ENCODE assay signal across 8 mouse cellular contexts in the genomic region with DNA sequence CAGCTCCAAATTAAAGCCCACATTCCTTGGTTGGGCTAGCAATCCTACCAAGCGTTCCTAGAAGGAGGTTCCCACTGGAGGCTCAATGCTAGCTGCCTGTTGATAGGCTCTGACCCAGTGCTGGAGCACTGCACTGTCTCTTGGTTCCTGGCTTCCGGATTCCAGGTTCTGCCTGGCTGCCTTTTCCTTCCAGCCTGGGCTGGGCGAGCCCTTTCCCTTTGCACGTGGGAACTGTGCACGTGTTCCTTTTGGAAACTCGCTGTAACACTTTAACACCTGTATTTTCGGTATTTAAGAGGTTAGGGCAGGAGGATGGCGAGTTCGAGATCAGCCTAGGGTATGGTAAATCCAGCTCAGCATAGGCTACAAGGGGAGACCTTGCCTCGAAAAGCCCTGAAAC. TPM values are rescaled to one million over a fixed set of nuclear protein-coding genes. Genes with fewer than 3 reads are reported as not detected.
DNase-seq lines count a peak whose midpoint lies in the region; ATAC-seq and TF ChIP-seq lines count a peak whose summit lies in the region.

No protein-coding gene starts in this region.

- H3K27ac ChIP-seq in embryonic facial prominence, embryonic 13.5 days, result peak overlapping the region; percentile 90; the same call in 1 of the 2 replicates
- peak overlapping the region; percentile 99 for H3K27ac ChIP-seq in hindbrain, embryonic 10.5 days
- H3K27ac ChIP-seq in limb, embryonic 14.5 days (replicated peaks; ENCODE audit: low read depth, low read length), result peak overlapping the region; percentile 86; the same call in 1 of the 2 replicates
- H3K27ac ChIP-seq in neural tube, embryonic 13.5 days (replicated peaks), result peak overlapping the region; percentile 92

- DNase-seq in hindbrain, embryonic 10.5 days (ENCODE audit: low spot score), result no peak
- DNase-seq in limb, embryonic 14.5 days (ENCODE audit: low spot score), result no peak
- no peak for DNase-seq in gastrocnemius, adult 18-20 months (ENCODE audit: low spot score)
- no peak for DNase-seq in urinary bladder, postnatal 36 days (ENCODE audit: low spot score in 2 of 2)

- H3K9ac ChIP-seq in embryonic facial prominence, embryonic 13.5 days, result peak overlapping the region; percentile 80
- peak overlapping the region; percentile 69 for H3K9ac ChIP-seq in limb, embryonic 14.5 days (ENCODE audit: low read depth, low read length, severe bottlenecking)
- H3K9ac ChIP-seq in neural tube, embryonic 13.5 days, result peak overlapping the region; percentile 78

- peak overlapping the region; percentile 73 for H3K4me2 ChIP-seq in embryonic facial prominence, embryonic 13.5 days
- peak overlapping the region; percentile 72 for H3K4me2 ChIP-seq in limb, embryonic 14.5 days (replicated peaks; ENCODE audit: low read depth, low read length, severe bottlenecking)
- peak overlapping the region; percentile 79 for H3K4me2 ChIP-seq in neural tube, embryonic 13.5 days

- no peaks in the 10 kb centered on the region for H3K9me3 ChIP-seq in erythroblast, embryonic 14.5 days (ENCODE audit: control insufficient read depth, low read length)
- no peaks in the 10 kb centered on the region for H3K9me3 ChIP-seq in embryonic facial prominence, embryonic 13.5 days
- H3K9me3 ChIP-seq in hindbrain, embryonic 10.5 days, result no peaks in the 10 kb centered on the region
- no peaks in the 10 kb centered on the region for H3K9me3 ChIP-seq in limb, embryonic 14.5 days (ENCODE audit: control insufficient read depth, low read length)
- H3K9me3 ChIP-seq in neural tube, embryonic 13.5 days, result no peaks in the 10 kb centered on the region

- WGBS in embryonic facial prominence, embryonic 13.5 days, result 73% methylated on average over 10 of the region's 10 CpGs
- WGBS in hindbrain, embryonic 10.5 days, result 66% methylated on average over 10 of the region's 10 CpGs
- 83% methylated on average over 10 of the region's 10 CpGs for WGBS in limb, embryonic 14.5 days
- 79% methylated on average over 10 of the region's 10 CpGs for WGBS in neural tube, embryonic 13.5 days

- H3K27me3 ChIP-seq in erythroblast, embryonic 14.5 days (ENCODE audit: control insufficient read depth), result no peaks in the 10 kb centered on the region
- no peaks in the 10 kb centered on the region for H3K27me3 ChIP-seq in embryonic facial prominence, embryonic 13.5 days
- H3K27me3 ChIP-seq in hindbrain, embryonic 10.5 days (ENCODE audit: insufficient read depth, poor library complexity, severe bottlenecking), result no peaks in the 10 kb centered on the region
- no peaks in the 10 kb centered on the region for H3K27me3 ChIP-seq in limb, embryonic 14.5 days (ENCODE audit: control insufficient read depth, insufficient read depth, low read length)
- no peaks in the 10 kb centered on the region for H3K27me3 ChIP-seq in neural tube, embryonic 13.5 days

- no peak for ATAC-seq in erythroblast, adult 5-6 weeks (replicated peaks; ENCODE audit: low FRiP score, poor library complexity, severe bottlenecking)
- no peak for ATAC-seq in embryonic facial prominence, embryonic 13.5 days (ENCODE audit: insufficient number of reproducible peaks, insufficient read depth, low FRiP score, low TSS enrichment, low read depth)
- no peak for ATAC-seq in limb, embryonic 14.5 days (ENCODE audit: low FRiP score, low read depth)
- no peak for ATAC-seq in neural tube, embryonic 13.5 days (ENCODE audit: low read depth)

- peaks cover 42% of the 10 kb centered on the region for H3K4me1 ChIP-seq in erythroblast, embryonic 14.5 days (ENCODE audit: control insufficient read depth)
- peaks cover 22% of the 10 kb centered on the region for H3K4me1 ChIP-seq in embryonic facial prominence, embryonic 13.5 days
- peaks cover 28% of the 10 kb centered on the region for H3K4me1 ChIP-seq in hindbrain, embryonic 10.5 days (replicated peaks)
- H3K4me1 ChIP-seq in limb, embryonic 14.5 days (ENCODE audit: control insufficient read depth, insufficient read depth, low read length), result peaks cover 14% of the 10 kb centered on the region
- peaks cover 25% of the 10 kb centered on the region for H3K4me1 ChIP-seq in neural tube, embryonic 13.5 days (replicated peaks)

- H3K36me3 ChIP-seq in erythroblast, embryonic 14.5 days (ENCODE audit: control insufficient read depth), result peaks cover 7% of the 10 kb centered on the region
- peaks cover 16% of the 10 kb centered on the region for H3K36me3 ChIP-seq in embryonic facial prominence, embryonic 13.5 days
- H3K36me3 ChIP-seq in hindbrain, embryonic 10.5 days, result peaks cover 23% of the 10 kb centered on the region
- H3K36me3 ChIP-seq in limb, embryonic 14.5 days (ENCODE audit: control insufficient read depth, insufficient read depth, low read length), result peaks cover 2% of the 10 kb centered on the region; the same call in 1 of the 2 replicates
- H3K36me3 ChIP-seq in neural tube, embryonic 13.5 days, result peaks cover 5% of the 10 kb centered on the region; the same call in 1 of the 2 replicates

- TF ChIP-seq POLR2A in limb, embryonic 14.5 days (IDR thresholded peaks at IDR 0.05; ENCODE audit: borderline replicate concordance, extremely low read depth, insufficient read depth, insufficient read length), result no peak

- H3K4me3 ChIP-seq in erythroblast, embryonic 14.5 days (replicated peaks), result peak overlapping the region; percentile 68
- H3K4me3 ChIP-seq in embryonic facial prominence, embryonic 13.5 days, result peak overlapping the region; percentile 95
- peak overlapping the region; percentile 84 for H3K4me3 ChIP-seq in hindbrain, embryonic 10.5 days
- peak overlapping the region; percentile 50; the same call in 1 of the 2 replicates for H3K4me3 ChIP-seq in limb, embryonic 14.5 days (replicated peaks; ENCODE audit: low read length)
- peak overlapping the region; percentile 49 for H3K4me3 ChIP-seq in neural tube, embryonic 13.5 days

RNA-seq across cellular contexts. Expression of a gene that starts 1.5 kb away (rescaled TPM):
- polyA plus RNA-seq in erythroblast, embryonic 14.5 days (2012), result 3.5 and 4.2 TPM in 2 replicates
- 13.3 and 18.2 TPM in 2 replicates for total RNA-seq in erythroblast, adult 5-6 weeks (2015; ENCODE audit: low replicate concordance)
- 19.0 and 20.9 TPM in 2 replicates for total RNA-seq in erythroblast, adult 5-6 weeks (2017; ENCODE audit: low replicate concordance)
- polyA plus RNA-seq in embryonic facial prominence, embryonic 13.5 days (2015; fragmentation: Nextera tagmentation; extraction: Ambion mirVana), result 189 and 214 TPM in 2 replicates
- polyA plus RNA-seq in hindbrain, embryonic 10.5 days (2016; fragmentation: Nextera tagmentation; extraction: Ambion mirVana), result 221 and 269 TPM in 2 replicates
- 77.7 and 79.0 TPM in 2 replicates for polyA plus RNA-seq in limb, embryonic 14.5 days (2012; rRNA removed)
- 170 and 171 TPM in 2 replicates for polyA plus RNA-seq in limb, embryonic 14.5 days (2014; fragmentation: Nextera tagmentation; extraction: Ambion mirVana)
- 111 and 119 TPM in 2 replicates for polyA plus RNA-seq in neural tube, embryonic 13.5 days (2015; fragmentation: Nextera tagmentation; extraction: Ambion mirVana)
- total RNA-seq in gastrocnemius, adult 18-20 months (2021), result 10 to 100 TPM; 50.7 to 55.5 TPM

RNA-seq across cellular contexts. Expression of a gene that starts 7.0 kb away (rescaled TPM):
- polyA plus RNA-seq in erythroblast, embryonic 14.5 days (2012), result 3.6 and 15.0 TPM in 2 replicates
- total RNA-seq in erythroblast, adult 5-6 weeks (2015; ENCODE audit: low replicate concordance), result 25.9 and 45.8 TPM in 2 replicates
- total RNA-seq in erythroblast, adult 5-6 weeks (2017; ENCODE audit: low replicate concordance), result 18.7 and 20.2 TPM in 2 replicates
- polyA plus RNA-seq in embryonic facial prominence, embryonic 13.5 days (2015; fragmentation: Nextera tagmentation; extraction: Ambion mirVana), result 386 and 443 TPM in 2 replicates
- 269 and 322 TPM in 2 replicates for polyA plus RNA-seq in hindbrain, embryonic 10.5 days (2016; fragmentation: Nextera tagmentation; extraction: Ambion mirVana)
- 236 and 256 TPM in 2 replicates for polyA plus RNA-seq in limb, embryonic 14.5 days (2012; rRNA removed)
- 428 and 474 TPM in 2 replicates for polyA plus RNA-seq in limb, embryonic 14.5 days (2014; fragmentation: Nextera tagmentation; extraction: Ambion mirVana)
- 281 and 343 TPM in 2 replicates for polyA plus RNA-seq in neural tube, embryonic 13.5 days (2015; fragmentation: Nextera tagmentation; extraction: Ambion mirVana)
- 10 to 100 TPM; 38.2 to 40.3 TPM for total RNA-seq in gastrocnemius, adult 18-20 months (2021)

RNA-seq across cellular contexts. Expression of a gene that starts 45.0 kb away (rescaled TPM):
- 0.17 and 0.32 TPM in 2 replicates for polyA plus RNA-seq in erythroblast, embryonic 14.5 days (2012)
- 1.7 TPM in 2 replicates for total RNA-seq in erythroblast, adult 5-6 weeks (2015; ENCODE audit: low replicate concordance)
- 0.85 and 0.98 TPM in 2 replicates for total RNA-seq in erythroblast, adult 5-6 weeks (2017; ENCODE audit: low replicate concordance)
- 1,239 and 1,279 TPM in 2 replicates for polyA plus RNA-seq in embryonic facial prominence, embryonic 13.5 days (2015; fragmentation: Nextera tagmentation; extraction: Ambion mirVana)
- polyA plus RNA-seq in hindbrain, embryonic 10.5 days (2016; fragmentation: Nextera tagmentation; extraction: Ambion mirVana), result 400 and 454 TPM in 2 replicates
- 1,741 and 2,064 TPM in 2 replicates for polyA plus RNA-seq in limb, embryonic 14.5 days (2012; rRNA removed)
- polyA plus RNA-seq in limb, embryonic 14.5 days (2014; fragmentation: Nextera tagmentation; extraction: Ambion mirVana), result 2,065 and 2,257 TPM in 2 replicates
- polyA plus RNA-seq in neural tube, embryonic 13.5 days (2015; fragmentation: Nextera tagmentation; extraction: Ambion mirVana), result 730 and 747 TPM in 2 replicates
- total RNA-seq in gastrocnemius, adult 18-20 months (2021), result 100 to 1,000 TPM; 141 to 200 TPM

Comparison
In these comparisons a context has a peak if more than half of its experiments do, and no peak if none do; other contexts are left out.
1. RNA of a gene that starts 1.5 kb away (polyA plus RNA-seq): 221 to 269 TPM in hindbrain, embryonic 10.5 days, 189 to 214 TPM in embryonic facial prominence, embryonic 13.5 days, 77.7 to 171 TPM in limb, embryonic 14.5 days and 111 to 119 TPM in neural tube, embryonic 13.5 days; 3.5 to 4.2 TPM in erythroblast, embryonic 14.5 days; every median in the first group is over 10 times any median in the second.
2. RNA of a gene that starts 7.0 kb away (polyA plus RNA-seq): 236 to 474 TPM in limb, embryonic 14.5 days, 386 to 443 TPM in embryonic facial prominence, embryonic 13.5 days, 281 to 343 TPM in neural tube, embryonic 13.5 days and 269 to 322 TPM in hindbrain, embryonic 10.5 days; 3.6 to 15.0 TPM in erythroblast, embryonic 14.5 days; every median in the first group is over 10 times any median in the second.
3. RNA of a gene that starts 45.0 kb away (polyA plus RNA-seq): 1,741 to 2,257 TPM in limb, embryonic 14.5 days, 1,239 to 1,279 TPM in embryonic facial prominence, embryonic 13.5 days, 730 to 747 TPM in neural tube, embryonic 13.5 days and 400 to 454 TPM in hindbrain, embryonic 10.5 days; 0.17 to 0.32 TPM in erythroblast, embryonic 14.5 days; every median in the first group is over 100 times any median in the second.
4. Peak in every context shown above with its lines, with median percentiles within 50 percentile points of each other: H3K4me3 ChIP-seq, H3K27ac ChIP-seq, H3K4me2 ChIP-seq and H3K9ac ChIP-seq.